Mouse (Mus musculus) stomach, postnatal 0 days (tissue): ENCODE measurements around the gene Kndc1. TPM values are rescaled to one million over a fixed set of nuclear protein-coding genes. Genes with fewer than 3 reads are reported as not detected.

Experiments
- ATAC-seq: fragments of 200-750 bp; cut with Nextera tagmentation; 2 replicates; pipeline ENCODE4 v1.8.0; 2017; ENCODE audit not compliant: low FRiP score, low TSS enrichment
- DNase-seq: peaks from one replicate; pipeline ENCODE4 v3.0.0-alpha.2; 2016; ENCODE audit warnings: low spot score
- H3K27ac ChIP-seq: fragments of 300-500 bp; sonication (generic); replicated peaks from 2 replicates; pipeline ENCODE4 v1.5.1; 2014; ENCODE audit warnings: mild to moderate bottlenecking, control low read depth
- H3K27me3 ChIP-seq: fragments of 300-500 bp; sonication (generic); 2 replicates; pipeline ENCODE4 v1.6.1; 2014; ENCODE audit warnings: low read length; ENCODE audit not compliant: control insufficient read depth, insufficient read depth
- H3K36me3 ChIP-seq: fragments of 300-500 bp; sonication (generic); 2 replicates; pipeline ENCODE4 v1.6.1; 2014; ENCODE audit warnings: low read length, mixed read lengths; ENCODE audit not compliant: control insufficient read depth, insufficient read depth
- H3K4me1 ChIP-seq: fragments of 300-500 bp; sonication (generic); replicated peaks from 2 replicates; pipeline ENCODE4 v1.6.1; 2014; ENCODE audit warnings: antibody characterized with exemption; ENCODE audit not compliant: control insufficient read depth, insufficient read depth
- H3K4me2 ChIP-seq: fragments of 300-500 bp; sonication (generic); replicated peaks from 2 replicates; pipeline ENCODE4 v1.6.1; 2014; ENCODE audit warnings: low read depth, mild to moderate bottlenecking, control low read depth, moderate library complexity
- H3K4me3 ChIP-seq: fragments of 300-500 bp; sonication (generic); 2 replicates; pipeline ENCODE4 v1.5.1; 2014; ENCODE audit warnings: low read depth, low read length, control low read depth
- H3K9ac ChIP-seq: fragments of 300-500 bp; sonication (generic); 2 replicates; pipeline ENCODE4 v1.6.1; 2014; ENCODE audit warnings: mild to moderate bottlenecking, low read length, control low read depth, mixed read lengths
- H3K9me3 ChIP-seq: fragments of 300-500 bp; sonication (generic); 2 replicates; pipeline ENCODE4 v1.6.1; 2016; ENCODE audit warnings: low read length; ENCODE audit not compliant: control insufficient read depth
- CTCF ChIP-seq: IDR thresholded peaks from 2 replicates; pipeline ENCODE4 v1.5.1; 2016; ENCODE audit warnings: antibody characterized with exemption, low read depth, mild to moderate bottlenecking, moderate library complexity
- EP300 ChIP-seq: optimal IDR thresholded peaks from 2 replicates; pipeline ENCODE3; 2016; ENCODE audit warnings: antibody characterized with exemption
- WGBS: fragments of 180-500 bp; shearing (Covaris S2); extraction: QIAGEN DNeasy Blood & Tissue Kit; methylation state at CpG from one replicate; pipeline ENCODE4 v1.1.7; 2014; 5-methylcytosine and 5-hydroxymethylcytosine counted together
- polyA plus RNA-seq: library from polyadenylated mRNA; unstranded; fragments of >200 nt; fragmentation: Nextera tagmentation; extraction: Ambion mirVana; gene quantifications from 2 replicates; pipeline ENCODE4 v1.2.1, GENCODE M21; 2015

Gene Kndc1
- polyA plus RNA-seq, 1 experiment from 2014 or later = 0.05 TPM

GRCm38 (mm10) chr7:139861411-139861810 lies 33.1 kb upstream of the Kndc1 start:
- no peaks in the 10 kb centered on the region for H3K27me3 ChIP-seq
- no peaks in the 10 kb centered on the region for H3K9me3 ChIP-seq
- no peak overlapping the region for H3K27ac ChIP-seq
- H3K4me3 ChIP-seq = no peak overlapping the region
- 22% methylated on average over 3 of the region's 3 CpGs for WGBS
- peak; percentile 64 for DNase-seq
- H3K4me1 ChIP-seq = no peaks in the 10 kb centered on the region
- no peaks in the 10 kb centered on the region for H3K36me3 ChIP-seq
- ATAC-seq = no peak
- no peak for TF ChIP-seq EP300
- TF ChIP-seq CTCF = peak; percentile 87
- H3K9ac ChIP-seq = no peak overlapping the region
- no peak overlapping the region for H3K4me2 ChIP-seq

GRCm38 (mm10) chr7:139863076-139863475 lies 31.4 kb upstream of the Kndc1 start:
- Histone ChIP-seq H3K4me3 (no peak overlapping the region), H3K9ac (no peak overlapping the region), H3K4me1 (no peaks in the 10 kb centered on the region), H3K9me3 (no peaks in the 10 kb centered on the region), H3K27me3 (no peaks in the 10 kb centered on the region), H3K36me3 (no peaks in the 10 kb centered on the region), H3K27ac (no peak overlapping the region), H3K4me2 (no peak overlapping the region)
- DNase-seq (no peak), ATAC-seq (no peak)
- no peak for TF ChIP-seq CTCF
- no peak for TF ChIP-seq EP300
- WGBS = 76% methylated on average over 1 of the region's 2 CpGs

GRCm38 (mm10) chr7:139864253-139864652 lies 30.2 kb upstream of the Kndc1 start:
- Histone ChIP-seq H3K36me3 (no peaks in the 10 kb centered on the region), H3K27me3 (no peaks in the 10 kb centered on the region), H3K27ac (no peak overlapping the region), H3K4me3 (no peak overlapping the region), H3K9ac (no peak overlapping the region), H3K4me1 (no peaks in the 10 kb centered on the region), H3K9me3 (no peaks in the 10 kb centered on the region), H3K4me2 (no peak overlapping the region)
- DNase-seq (peak; percentile 21), ATAC-seq (0 out of 2 replicates have a peak, but pooled peaks have one; percentile 8)
- TF ChIP-seq EP300 = no peak
- TF ChIP-seq CTCF = peak; percentile 65
- 45% methylated on average over 2 of the region's 2 CpGs for whole genome bisulfite sequencing

- Histone ChIP-seq H3K4me1 (no peaks in the 10 kb centered on the region), H3K4me2 (no peak overlapping the region), H3K9ac (no peak overlapping the region), H3K36me3 (no peaks in the 10 kb centered on the region), H3K4me3 (no peak overlapping the region), H3K9me3 (no peaks in the 10 kb centered on the region), H3K27me3 (no peaks in the 10 kb centered on the region), H3K27ac (no peak overlapping the region)
- TF ChIP-seq CTCF (no peak), EP300 (no peak)
- DNase-seq = no peak
- 47% methylated on average over 1 of the region's 1 CpGs for WGBS
- no peak for ATAC-seq
Observed at GRCm38 (mm10) chr7:139864871-139865270, 29.6 kb upstream of the Kndc1 start.

- Histone ChIP-seq H3K9me3 (no peaks in the 10 kb centered on the region), H3K27me3 (no peaks in the 10 kb centered on the region), H3K4me2 (no peak overlapping the region), H3K36me3 (no peaks in the 10 kb centered on the region), H3K27ac (no peak overlapping the region), H3K9ac (no peak overlapping the region), H3K4me3 (no peak overlapping the region), H3K4me1 (no peaks in the 10 kb centered on the region)
- WGBS = 68% methylated on average over 5 of the region's 5 CpGs
- DNase-seq (no peak), ATAC-seq (no peak)
- no peak for TF ChIP-seq EP300
- no peak for TF ChIP-seq CTCF
Observed at GRCm38 (mm10) chr7:139871014-139871413, 23.5 kb upstream of the Kndc1 start.

- Histone ChIP-seq H3K4me1 (no peaks in the 10 kb centered on the region), H3K4me3 (no peak overlapping the region), H3K9ac (no peak overlapping the region), H3K27ac (no peak overlapping the region), H3K4me2 (no peak overlapping the region), H3K9me3 (no peaks in the 10 kb centered on the region), H3K27me3 (no peaks in the 10 kb centered on the region), H3K36me3 (no peaks in the 10 kb centered on the region)
- ATAC-seq (no peak), DNase-seq (peak; percentile 41)
- WGBS = 66% methylated on average over 10 of the region's 10 CpGs
- TF ChIP-seq EP300 (no peak), CTCF (peak; percentile 79)
Observed at GRCm38 (mm10) chr7:139877167-139877792, 17.2 kb upstream of the Kndc1 start.
